Mouse (Mus musculus): ENCODE measurements around the gene Ovol3. TPM values are rescaled to one million over a fixed set of nuclear protein-coding genes. Genes with fewer than 3 reads are reported as not detected.

The Ovol3 gene
- not detected in 4 replicates for total RNA-seq (2023; ENCODE audit: inconsistent age)

GRCm38 (mm10) chr7:30235625-30236024, at the start of gene Ovol3:
Gene Ovol3 (minus strand): TSS chr7:30235725.

GRCm38 (mm10) chr7:30279951-30280669, 44.6 kb upstream of the Ovol3 start, which contains the start of the genes Thap8 and Wdr62:
Gene Thap8 (plus strand): TSS chr7:30280094.
Gene Wdr62 (minus strand): TSS chr7:30280419.

GRCm38 (mm10) chr7:30231669-30232454, 3.7 kb downstream of the Ovol3 start, which contains the start of the genes Polr2i and Tbcb:
Gene Polr2i (plus strand): TSS chr7:30231948.
Gene Tbcb (minus strand): TSS chr7:30232272.

GRCm38 (mm10) chr7:30198481-30198971, 37.0 kb downstream of the Ovol3 start, which contains the start of gene Capns1:
Gene Capns1 (minus strand): TSS chr7:30198811.

GRCm38 (mm10) chr7:30183879-30184289, 51.6 kb downstream of the Ovol3 start, which contains the start of gene Cox7a1:
Gene Cox7a1 (plus strand): TSS chr7:30184144.

Other genes with a start within 250 kb of the Ovol3 start
- gene Zfp14, start 184.3 kb downstream of the Ovol3 start, total RNA-seq (2023; ENCODE audit: inconsistent age): 3.1 to 4.9 TPM (median 4.0 TPM) in 4 replicates
- gene Zfp82, start 162.8 kb downstream of the Ovol3 start, total RNA-seq (2023; ENCODE audit: inconsistent age): 4.2 to 7.9 TPM (median 5.0 TPM) in 4 replicates
- gene Gm26920, start 145.3 kb downstream of the Ovol3 start, total RNA-seq (2023; ENCODE audit: inconsistent age): not detected in 4 replicates
- gene Zfp566, start 145.2 kb downstream of the Ovol3 start, total RNA-seq (2023; ENCODE audit: inconsistent age): 5.3 to 7.5 TPM (median 5.8 TPM) in 4 replicates
- 23.6 to 31.7 TPM (median 26.5 TPM) in 4 replicates for gene Zfp260, start 140.9 kb downstream of the Ovol3 start, total RNA-seq (2023; ENCODE audit: inconsistent age)
- gene Zfp382, start 113.8 kb downstream of the Ovol3 start, total RNA-seq (2023; ENCODE audit: inconsistent age): 14.6 to 20.9 TPM (median 16.3 TPM) in 4 replicates
- 41.7 to 52.0 TPM (median 46.8 TPM) in 4 replicates for gene Zfp146, start 66.0 kb downstream of the Ovol3 start, total RNA-seq (2023; ENCODE audit: inconsistent age)
- gene Cox7a1, start 51.6 kb downstream of the Ovol3 start, total RNA-seq (2023; ENCODE audit: inconsistent age): 1.6 TPM in 1 of 4 replicates, not detected in the others
- gene Capns1, start 36.9 kb downstream of the Ovol3 start, total RNA-seq (2023; ENCODE audit: inconsistent age): 176 to 190 TPM (median 187 TPM) in 4 replicates
- 33.3 to 43.1 TPM (median 37.9 TPM) in 4 replicates for gene Polr2i, start 3.8 kb downstream of the Ovol3 start, total RNA-seq (2023; ENCODE audit: inconsistent age)
- gene Tbcb, start 3.5 kb downstream of the Ovol3 start, total RNA-seq (2023; ENCODE audit: inconsistent age): 30.3 to 41.6 TPM (median 35.2 TPM) in 4 replicates
- gene Thap8, start 44.4 kb upstream of the Ovol3 start, total RNA-seq (2023; ENCODE audit: inconsistent age): 1.1 to 2.1 TPM (median 1.7 TPM) in 4 replicates
- 6.2 to 10.2 TPM (median 6.8 TPM) in 4 replicates for gene Wdr62, start 44.7 kb upstream of the Ovol3 start, total RNA-seq (2023; ENCODE audit: inconsistent age)
- gene Clip3, start 56.0 kb upstream of the Ovol3 start, total RNA-seq (2023; ENCODE audit: inconsistent age): not detected in 4 replicates
- gene Alkbh6, start 73.0 kb upstream of the Ovol3 start, total RNA-seq (2023; ENCODE audit: inconsistent age): 78.4 to 86.3 TPM (median 81.5 TPM) in 4 replicates
- 6.4 to 7.9 TPM (median 6.8 TPM) in 4 replicates for gene Syne4, start 79.1 kb upstream of the Ovol3 start, total RNA-seq (2023; ENCODE audit: inconsistent age)
- gene E130208F15Rik, start 86.0 kb upstream of the Ovol3 start, total RNA-seq (2023; ENCODE audit: inconsistent age): 4.3 to 7.0 TPM (median 5.0 TPM) in 4 replicates
- 17.6 to 23.6 TPM (median 21.4 TPM) in 4 replicates for gene Sdhaf1, start 88.2 kb upstream of the Ovol3 start, total RNA-seq (2023; ENCODE audit: inconsistent age)
- gene Lrfn3, start 127.0 kb upstream of the Ovol3 start, total RNA-seq (2023; ENCODE audit: inconsistent age): not detected in 4 replicates
- gene Tyrobp, start 178.0 kb upstream of the Ovol3 start, total RNA-seq (2023; ENCODE audit: inconsistent age): 70.1 to 84.0 TPM (median 75.8 TPM) in 4 replicates
- 39.7 to 48.5 TPM (median 46.1 TPM) in 4 replicates for gene Hcst, start 184.1 kb upstream of the Ovol3 start, total RNA-seq (2023; ENCODE audit: inconsistent age)
- 301 to 337 TPM (median 313 TPM) in 4 replicates for gene Nfkbid, start 186.0 kb upstream of the Ovol3 start, total RNA-seq (2023; ENCODE audit: inconsistent age)
- gene Aplp1, start 209.8 kb upstream of the Ovol3 start, total RNA-seq (2023; ENCODE audit: inconsistent age): not detected in 4 replicates
- not detected in 4 replicates for gene Kirrel2, start 222.0 kb upstream of the Ovol3 start, total RNA-seq (2023; ENCODE audit: inconsistent age)
- gene Nphs1, start 222.6 kb upstream of the Ovol3 start, total RNA-seq (2023; ENCODE audit: inconsistent age): not detected in 4 replicates

All from B cell, adult (primary cell).